In genomic region chr7:130520049-130520425, GRCm38 (mm10) we compare ENCODE assay signal across 7 mouse cellular contexts. TPM values are rescaled to one million over a fixed set of nuclear protein-coding genes. Genes with fewer than 3 reads are reported as not detected.
DNase-seq lines count a peak whose midpoint lies in the region; ATAC-seq lines count a peak whose summit lies in the region.

TSS of gene Ate1 (minus strand) at chr7:130520369.

- peak within 1 kb of the TSS; percentile 65 for H3K4me2 ChIP-seq in limb, embryonic 11.5 days (ENCODE audit: low read depth, severe bottlenecking)

- H3K4me1 ChIP-seq in erythroblast, embryonic 14.5 days (ENCODE audit: control insufficient read depth) = peaks cover 42% of the 10 kb centered on the region
- peaks cover 5% of the 10 kb centered on the region; the same call in 1 of the 2 replicates for H3K4me1 ChIP-seq in limb, embryonic 11.5 days (ENCODE audit: control insufficient read depth, insufficient read depth, low read length)

- peak within 1 kb of the TSS; percentile 97 for H3K27ac ChIP-seq in limb, embryonic 11.5 days (replicated peaks; ENCODE audit: low read depth, low read length)

- WGBS in limb, embryonic 11.5 days = 24% methylated on average over 20 of the region's 20 CpGs

- no peaks in the 10 kb centered on the region for H3K27me3 ChIP-seq in erythroblast, embryonic 14.5 days (ENCODE audit: control insufficient read depth)
- no peaks in the 10 kb centered on the region for H3K27me3 ChIP-seq in limb, embryonic 11.5 days (ENCODE audit: control insufficient read depth, insufficient read depth, low read length)

- ATAC-seq in limb, embryonic 11.5 days (ENCODE audit: insufficient number of reproducible peaks, low FRiP score, low TSS enrichment, low read depth) = no peak
- ATAC-seq in neutrophil, adult 5-6 weeks (ENCODE audit: extremely low read depth, insufficient number of reproducible peaks, low FRiP score, poor library complexity, severe bottlenecking) = no peak

- no peak for DNase-seq in urinary bladder, adult 2 months (ENCODE audit: low spot score)
- no peak for DNase-seq in urinary bladder, postnatal 14 days (ENCODE audit: low spot score)
- no peak for DNase-seq in heart, postnatal 25 days (ENCODE audit: low spot score)
- no peak for DNase-seq in limb, embryonic 11.5 days (ENCODE audit: low spot score)
- DNase-seq in right cerebral cortex, postnatal 25 days = no peak

- peak within 1 kb of the TSS; percentile 100 for H3K4me3 ChIP-seq in erythroblast, embryonic 14.5 days (replicated peaks)
- H3K4me3 ChIP-seq in limb, embryonic 11.5 days (ENCODE audit: low read depth, low read length) = peak within 1 kb of the TSS; percentile 90

- peaks cover 7% of the 10 kb centered on the region; the same call in 1 of the 2 replicates for H3K9me3 ChIP-seq in erythroblast, embryonic 14.5 days (ENCODE audit: control insufficient read depth, low read length)
- H3K9me3 ChIP-seq in limb, embryonic 11.5 days (ENCODE audit: control insufficient read depth, low read length) = no peaks in the 10 kb centered on the region

- peak within 1 kb of the TSS; percentile 95 for H3K9ac ChIP-seq in limb, embryonic 11.5 days (ENCODE audit: low read length)

- peaks cover 2% of the 10 kb centered on the region for H3K36me3 ChIP-seq in erythroblast, embryonic 14.5 days (ENCODE audit: control insufficient read depth)
- no peaks in the 10 kb centered on the region for H3K36me3 ChIP-seq in limb, embryonic 11.5 days (ENCODE audit: control insufficient read depth, insufficient read depth, low read length)

- intact Hi-C loops in heart, postnatal 25 days (cut with DNase I) = loop anchor here (10.0 kb wide), 1 partner anchor 345 kb away; the partner anchor contains the start of gene Plekha1

RNA-seq across cellular contexts. Expression of gene Ate1, which starts in this region (rescaled TPM):
- polyA plus RNA-seq in urinary bladder, adult 2 months (2012; rRNA removed) = 15.6 and 24.0 TPM in 2 replicates
- polyA plus RNA-seq in erythroblast, embryonic 14.5 days (2012) = 0.18 and 0.34 TPM in 2 replicates
- 10 to 100 TPM; 32.2 to 32.3 TPM for total RNA-seq in heart, postnatal 25 days (2021)
- polyA plus RNA-seq in limb, embryonic 11.5 days (2014; fragmentation: Nextera tagmentation; extraction: Ambion mirVana) = 38.3 and 44.1 TPM in 2 replicates
- 74.5 and 77.6 TPM in 2 replicates for total RNA-seq in neutrophil, adult 5-6 weeks (2017)

Comparison
In these comparisons a context has a peak if more than half of its experiments do, and no peak if none do; other contexts are left out.
1. RNA of gene Ate1 (polyA plus RNA-seq): 38.3 to 44.1 TPM in limb, embryonic 11.5 days and 15.6 to 24.0 TPM in urinary bladder, adult 2 months; 0.18 to 0.34 TPM in erythroblast, embryonic 14.5 days; every median in the first group is over 10 times any median in the second.